Mouse (Mus musculus) bone marrow macrophage, adult 2 months (primary cell): Measurements from ENCODE around the gene Gna11.

Experiments
- CTCF ChIP-seq: IDR thresholded peaks from 2 replicates; pipeline ENCODE4 v1.5.1; 2012; ENCODE audit warnings: low read depth, mild to moderate bottlenecking, low read length, moderate library complexity
- POLR2A ChIP-seq: IDR thresholded peaks from 2 replicates; pipeline ENCODE4 v1.6.1; 2012; ENCODE audit warnings: mild to moderate bottlenecking, low read depth, low read length, borderline replicate concordance

DNA sequence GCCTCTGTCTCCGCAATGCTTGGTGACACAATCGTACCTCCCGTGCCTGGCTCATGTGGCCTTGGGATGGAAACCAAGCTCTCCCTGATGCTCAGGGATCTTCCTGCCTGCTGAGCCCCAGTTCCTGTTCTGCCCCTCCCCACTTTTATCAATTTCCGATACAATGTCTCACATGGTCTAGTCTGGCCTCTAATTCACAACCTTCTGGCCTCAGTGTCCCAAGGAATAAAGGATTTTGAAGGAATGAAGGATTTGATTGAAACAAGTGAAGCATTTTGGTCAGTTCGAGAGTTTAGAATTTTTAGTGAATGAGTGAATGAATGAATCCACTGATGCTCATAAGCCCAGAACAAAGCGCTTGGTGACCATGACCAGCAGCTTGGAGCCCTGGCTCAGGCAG lies 21.8 kb downstream of the Gna11 start:
- TF ChIP-seq POLR2A (no peak), CTCF (no peak)
